Mouse (Mus musculus) right cerebral cortex, postnatal 10 days (tissue): ENCODE results near the gene Ramac.

ENCODE experiments used
- DNase-seq, 2 experiments: peaks; one replicate each; pipeline ENCODE4 v3.0.0; 2021; ENCODE audit warnings: low spot score in 2 of 2

Gene Ramac

GRCm38 (mm10) chr7:81777667-81778218 lies 15.0 kb downstream of the Ramac start:
- DNase-seq: no peak

- DNase-seq: peak in 1 of 2 experiments; percentile 49
Measured at GRCm38 (mm10) chr7:81788536-81788935, 25.8 kb downstream of the Ramac start.

GRCm38 (mm10) chr7:81789095-81789757 lies 26.5 kb downstream of the Ramac start, which contains the start of gene 3110040N11Rik:
TSS of gene 3110040N11Rik (minus strand) at chr7:81789478.
- peak; percentile 90 for DNase-seq

- no peak for DNase-seq
Measured at GRCm38 (mm10) chr7:81806067-81806466, 43.3 kb downstream of the Ramac start.
